In genomic region chr3:27516536-27516935, GRCm38 (mm10) we compare ENCODE assay signal across 19 mouse cellular contexts.
A peak's percentile ranks its signal among the peaks of the same experiment; 100 is the strongest.
DNase-seq lines count a peak whose midpoint lies in the region; ATAC-seq and TF ChIP-seq lines count a peak whose summit lies in the region.
"Had no signal": no experiment of that assay in that cellular context is flagged by ENCODE, and none has a peak within 500 bp of the region (broad histone marks: within the 10 kb centered on the region; RNA-seq: fewer than 3 reads in every experiment).

No protein-coding gene starts in this region.

- H3K9ac ChIP-seq in heart, postnatal 0 days (replicated peaks; ENCODE audit: low read depth, low read length) = no peak overlapping the region
- H3K9ac ChIP-seq in heart, embryonic 12.5 days = no peak overlapping the region
- H3K9ac ChIP-seq: liver, embryonic 15.5 days; midbrain, embryonic 12.5 days; neural tube, embryonic 13.5 days had no signal

- peak; percentile 48 for TF ChIP-seq CTCF in heart, postnatal 0 days (IDR thresholded peaks at IDR 0.05; ENCODE audit: low read depth)
- TF ChIP-seq CTCF in lung, adult 2 months (IDR thresholded peaks at IDR 0.05; ENCODE audit: insufficient read depth, low read length) = 0 out of 2 replicates have a peak, but pooled peaks have one; percentile 5

- H3K27me3 ChIP-seq in heart, postnatal 0 days (ENCODE audit: control insufficient read depth, insufficient read depth, low read length) = no peaks in the 10 kb centered on the region
- H3K27me3 ChIP-seq in heart, embryonic 12.5 days (replicated peaks) = no peaks in the 10 kb centered on the region
- H3K27me3 ChIP-seq: liver, embryonic 15.5 days; midbrain, embryonic 12.5 days; neural tube, embryonic 13.5 days; Patski had no signal

- peaks cover 12% of the 10 kb centered on the region; the same call in 1 of the 2 replicates for H3K36me3 ChIP-seq in heart, postnatal 0 days (replicated peaks; ENCODE audit: control insufficient read depth, insufficient read depth, low read length)
- peaks cover 32% of the 10 kb centered on the region; the same call in 1 of the 2 replicates for H3K36me3 ChIP-seq in heart, embryonic 12.5 days
- H3K36me3 ChIP-seq: limb, embryonic 10.5 days; midbrain, embryonic 12.5 days; neural tube, embryonic 13.5 days had no signal

- TF ChIP-seq POLR2A in lung, adult 2 months (IDR thresholded peaks at IDR 0.05; ENCODE audit: borderline replicate concordance, extremely low read depth, low read depth, low read length) = no peak

- WGBS in heart, postnatal 0 days = 34% methylated on average over 5 of the region's 5 CpGs
- WGBS in heart, embryonic 12.5 days = 52% methylated on average over 5 of the region's 5 CpGs
- WGBS in lung, adult 2 months = 41% methylated on average over 5 of the region's 5 CpGs

- no peak overlapping the region for H3K4me2 ChIP-seq in heart, postnatal 0 days (ENCODE audit: low read depth, low read length)
- H3K4me2 ChIP-seq in heart, embryonic 12.5 days = no peak overlapping the region
- H3K4me2 ChIP-seq: liver, embryonic 15.5 days; midbrain, embryonic 12.5 days; neural tube, embryonic 13.5 days had no signal

- H3K9me3 ChIP-seq in heart, postnatal 0 days (replicated peaks; ENCODE audit: control insufficient read depth, low read length) = no peaks in the 10 kb centered on the region
- H3K9me3 ChIP-seq in heart, embryonic 12.5 days (replicated peaks) = no peaks in the 10 kb centered on the region
- H3K9me3 ChIP-seq: limb, embryonic 10.5 days; liver, embryonic 15.5 days; midbrain, embryonic 12.5 days; neural tube, embryonic 13.5 days had no signal

- no peak overlapping the region for H3K4me3 ChIP-seq in heart, postnatal 0 days (ENCODE audit: low read depth, low read length)
- H3K4me3 ChIP-seq in heart, embryonic 12.5 days = no peak overlapping the region
- H3K4me3 ChIP-seq in lung, adult 2 months (replicated peaks; ENCODE audit: extremely low read depth, low read depth, low read length) = no peak overlapping the region
- H3K4me3 ChIP-seq: limb, embryonic 10.5 days; liver, embryonic 15.5 days; midbrain, embryonic 12.5 days; neural tube, embryonic 13.5 days had no signal

- H3K4me1 ChIP-seq in heart, postnatal 0 days (ENCODE audit: control insufficient read depth, insufficient read depth) = no peaks in the 10 kb centered on the region
- peaks cover 17% of the 10 kb centered on the region for H3K4me1 ChIP-seq in heart, embryonic 12.5 days (replicated peaks)
- H3K4me1 ChIP-seq in lung, adult 2 months (ENCODE audit: control insufficient read depth, insufficient read depth, low read length) = peaks cover 3% of the 10 kb centered on the region
- H3K4me1 ChIP-seq: liver, embryonic 15.5 days; midbrain, embryonic 12.5 days; neural tube, embryonic 13.5 days had no signal

- no peak overlapping the region for H3K27ac ChIP-seq in heart, postnatal 0 days (ENCODE audit: low read depth)
- no peak overlapping the region for H3K27ac ChIP-seq in heart, embryonic 12.5 days (ENCODE audit: poor library complexity, severe bottlenecking)
- H3K27ac ChIP-seq: limb, embryonic 10.5 days; liver, embryonic 15.5 days; midbrain, embryonic 12.5 days; neural tube, embryonic 13.5 days had no signal

- ATAC-seq in heart, postnatal 0 days (ENCODE audit: insufficient read depth, low read depth) = no peak
- no peak for ATAC-seq in heart, embryonic 12.5 days (ENCODE audit: insufficient number of reproducible peaks, low FRiP score)
- ATAC-seq: CD4-positive, CD25-positive, alpha-beta regulatory T cell, adult 4 months; forebrain, embryonic 16.5 days; Patski had no signal

- no peak for DNase-seq in heart, postnatal 0 days (ENCODE audit: low spot score)
- DNase-seq in lung, adult 2 months = no peak
- DNase-seq in lung, postnatal 25 days (ENCODE audit: low spot score) = no peak
- peak; percentile 22 for DNase-seq in R1 (ENCODE audit: low read depth, low spot score)
- peak; percentile 23 for DNase-seq in lung, postnatal 14 days
- no peak for DNase-seq in cerebellum, postnatal 25 days
- no peak for DNase-seq in thymus, postnatal 25 days
- DNase-seq: adrenal gland, postnatal 10 days; cerebellum, postnatal 36 days; right cerebral cortex, adult 18-20 months; thymus, adult 2 months had no signal

- TF ChIP-seq EP300 in heart, postnatal 0 days (IDR thresholded peaks at IDR 0.05; ENCODE audit: low read depth) = no peak

Comparison
In these comparisons a context has a peak if more than half of its experiments do, and no peak if none do; other contexts are left out.
1. DNase-seq: peak in R1 (single experiment) and lung, postnatal 14 days (single experiment); none in heart, postnatal 0 days (single experiment), lung, adult 2 months (single experiment), lung, postnatal 25 days (single experiment), cerebellum, postnatal 25 days (0 of 2) and thymus, postnatal 25 days (single experiment).